Mouse (Mus musculus) liver, embryonic 14.5 days (tissue): ENCODE data around the gene Tmem40. TPM values are rescaled to one million over a fixed set of nuclear protein-coding genes. Genes with fewer than 3 reads are reported as not detected.

Source experiments
- ATAC-seq: fragments of 200-750 bp; cut with Nextera tagmentation; 2 replicates; pipeline ENCODE4 v1.8.0; 2017; ENCODE audit warnings: moderate number of reproducible peaks, mild to moderate bottlenecking, moderate library complexity; ENCODE audit not compliant: insufficient read depth
- DNase-seq, 3 experiments: peaks; one replicate each; pipeline ENCODE4 v3.0.0-alpha.2; 2012 to 2013; ENCODE audit warnings: low read depth in 3 of 3, low spot score in 3 of 3
- H3K27ac ChIP-seq: fragments of 300-500 bp; sonication (generic); 2 replicates; pipeline ENCODE4 v1.5.1; 2014; ENCODE audit warnings: moderate library complexity, mild to moderate bottlenecking, control low read depth, inconsistent platforms
- H3K27me3 ChIP-seq: fragments of 300-500 bp; sonication (generic); 2 replicates; pipeline ENCODE4 v1.6.1; 2014; ENCODE audit warnings: mild to moderate bottlenecking, low read length, moderate library complexity; ENCODE audit not compliant: control insufficient read depth, insufficient read depth
- H3K36me3 ChIP-seq: fragments of 300-500 bp; sonication (generic); replicated peaks from 2 replicates; pipeline ENCODE4 v1.6.1; 2014; ENCODE audit warnings: low read depth; ENCODE audit not compliant: control insufficient read depth, insufficient read depth
- H3K4me1 ChIP-seq, 2 experiments: fragments of 200-500 bp in 1 of 2; fragments of 300-500 bp in 1 of 2; sonication (generic) in 1 of 2; replicated peaks; 2 replicates each; pipeline ENCODE4 v1.6.1; 2012 to 2014; ENCODE audit warnings: antibody characterized with exemption in 1 of 2, inconsistent platforms in 1 of 2, low read length in 1 of 2; ENCODE audit not compliant: control insufficient read depth in 2 of 2, insufficient read depth in 2 of 2
- H3K4me2 ChIP-seq: fragments of 300-500 bp; sonication (generic); 2 replicates; pipeline ENCODE4 v1.6.1; 2014; ENCODE audit warnings: low read depth, mild to moderate bottlenecking, control low read depth, moderate library complexity
- H3K4me3 ChIP-seq, 2 experiments: fragments of 200-500 bp in 1 of 2; fragments of 300-500 bp in 1 of 2; sonication (generic) in 1 of 2; 2 replicates each; pipeline ENCODE4 v1.5.1; 2012 to 2014; ENCODE audit warnings: low read depth in 2 of 2, low read length in 2 of 2, mild to moderate bottlenecking in 2 of 2, control low read depth in 1 of 2, inconsistent platforms in 1 of 2, moderate library complexity in 1 of 2; ENCODE audit not compliant: insufficient read depth in 1 of 2
- H3K9ac ChIP-seq: fragments of 300-500 bp; sonication (generic); replicated peaks from 2 replicates; pipeline ENCODE4 v1.6.1; 2014; ENCODE audit warnings: mild to moderate bottlenecking, control low read depth, moderate library complexity
- H3K9me3 ChIP-seq: fragments of 300-500 bp; sonication (generic); 2 replicates; pipeline ENCODE4 v1.6.1; 2016; ENCODE audit warnings: low read length, mixed read lengths; ENCODE audit not compliant: control insufficient read depth
- CTCF ChIP-seq: IDR thresholded peaks from 2 replicates; pipeline ENCODE4 v1.5.1; 2016; ENCODE audit warnings: antibody characterized with exemption, low read depth, control low read depth
- EP300 ChIP-seq: IDR thresholded peaks from 2 replicates; pipeline ENCODE4 v1.6.1; 2016; ENCODE audit warnings: antibody characterized with exemption, low read depth
- WGBS: fragments of 180-500 bp; shearing (Covaris S2); extraction: QIAGEN DNeasy Blood & Tissue Kit; methylation state at CpG from one replicate; pipeline ENCODE4 v1.1.7; 2014; ENCODE audit not compliant: insufficient replicate concordance; 5-methylcytosine and 5-hydroxymethylcytosine counted together
- polyA plus RNA-seq, 2 experiments: library from polyadenylated mRNA; depleted of rRNA in 1 of 2; stranded (reverse) in 1 of 2; unstranded in 1 of 2; fragments of >200 nt; fragmentation: Nextera tagmentation in 1 of 2; extraction: Ambion mirVana in 1 of 2; gene quantifications; 2 replicates each; pipeline versions ENCODE4 v1.2.1 to v1.2.3; 2012 to 2014

Tmem40 gene
- polyA plus RNA-seq, 2 experiments: 19.4 to 19.8 TPM

GRCm38 (mm10) chr6:115775838-115776237 is 13.6 kb upstream of the Tmem40 start:
- ATAC-seq (no peak), DNase-seq (no peak)
- peak overlapping the region; percentile 79 for H3K4me2 ChIP-seq
- peak overlapping the region in 1 of 2 experiments; percentile 70; a peak in 1 of 4 replicates for H3K4me3 ChIP-seq
- TF ChIP-seq CTCF (no peak), EP300 (no peak)
- WGBS: 35% methylated on average over 3 of the region's 3 CpGs
- no peaks in the 10 kb centered on the region for H3K27me3 ChIP-seq
- H3K9ac ChIP-seq: no peak overlapping the region; the same call in 1 of the 2 replicates
- H3K36me3 ChIP-seq: no peaks in the 10 kb centered on the region; the same call in 1 of the 2 replicates
- H3K9me3 ChIP-seq: no peaks in the 10 kb centered on the region
- no peak overlapping the region for H3K27ac ChIP-seq
- H3K4me1 ChIP-seq: peaks cover 3 to 11% of the 10 kb centered on the region in 2 experiments; a peak in 3 of 4 replicates

- Histone ChIP-seq H3K9ac (peak within 1 kb of the TSS; percentile 63), H3K36me3 (no peaks in the 10 kb centered on the region), H3K4me3 (peak within 1 kb of the TSS; percentile 67 to 70), H3K4me1 (peaks cover 3 to 14% of the 10 kb centered on the region in 2 experiments; a peak in 3 of 4 replicates), H3K27ac (no peak within 1 kb of the TSS), H3K27me3 (no peaks in the 10 kb centered on the region), H3K4me2 (peak within 1 kb of the TSS; percentile 80), H3K9me3 (no peaks in the 10 kb centered on the region)
- peak; percentile 55 for ATAC-seq
- under 1% methylated on average over 24 of the region's 28 CpGs for WGBS
- no peak for DNase-seq
- TF ChIP-seq EP300: no peak
- TF ChIP-seq CTCF: no peak
Observed at GRCm38 (mm10) chr6:115774501-115774921, 12.3 kb upstream of the Tmem40 start, which contains the start of gene Cand2. Gene Cand2, plus strand, starts transcription at chr6:115774538.

- Histone ChIP-seq H3K27me3 (no peaks in the 10 kb centered on the region), H3K27ac (no peak overlapping the region), H3K4me3 (peak overlapping the region; percentile 34 to 46), H3K36me3 (no peaks in the 10 kb centered on the region), H3K9me3 (no peaks in the 10 kb centered on the region), H3K4me2 (peak overlapping the region; percentile 80), H3K9ac (peak overlapping the region; percentile 34; the same call in 1 of the 2 replicates), H3K4me1 (peaks cover 3 to 14% of the 10 kb centered on the region in 2 experiments; a peak in 3 of 4 replicates)
- no peak for TF ChIP-seq CTCF
- TF ChIP-seq EP300: no peak
- WGBS: 2% methylated on average over 14 of the region's 14 CpGs
- DNase-seq: no peak
- peak; percentile 40; the same call in 1 of the 2 replicates for ATAC-seq
Observed at GRCm38 (mm10) chr6:115773966-115774413, 11.8 kb upstream of the Tmem40 start.

GRCm38 (mm10) chr6:115772604-115773003 is 10.4 kb upstream of the Tmem40 start:
- WGBS: 73% methylated on average over 1 of the region's 1 CpGs
- Histone ChIP-seq H3K9ac (no peak overlapping the region), H3K27ac (no peak overlapping the region), H3K36me3 (no peaks in the 10 kb centered on the region), H3K27me3 (no peaks in the 10 kb centered on the region), H3K4me2 (no peak overlapping the region), H3K9me3 (no peaks in the 10 kb centered on the region), H3K4me1 (peaks cover 3 to 20% of the 10 kb centered on the region in 2 experiments; a peak in 3 of 4 replicates), H3K4me3 (no peak overlapping the region)
- TF ChIP-seq EP300: no peak
- TF ChIP-seq CTCF: peak; percentile 41; the same call in 1 of the 2 replicates
- ATAC-seq (no peak), DNase-seq (no peak)

- no peak overlapping the region for H3K27ac ChIP-seq
Observed at GRCm38 (mm10) chr6:115772201-115772600, 10.0 kb upstream of the Tmem40 start.

More at GRCm38 (mm10) chr6:115772201-115772600, 10.0 kb upstream of the Tmem40 start:
- H3K36me3 ChIP-seq: no peaks in the 10 kb centered on the region
- H3K9ac ChIP-seq: no peak overlapping the region
- H3K4me3 ChIP-seq: no peak overlapping the region
- no peak overlapping the region for H3K4me2 ChIP-seq
- ATAC-seq (no peak), DNase-seq (no peak)
- H3K27me3 ChIP-seq: no peaks in the 10 kb centered on the region
- no peak for TF ChIP-seq EP300
- no peak; the same call in 1 of the 2 replicates for TF ChIP-seq CTCF
- WGBS: 66% methylated on average over 6 of the region's 6 CpGs
- no peaks in the 10 kb centered on the region for H3K9me3 ChIP-seq
- peaks cover 3 to 24% of the 10 kb centered on the region in 2 experiments; a peak in 3 of 4 replicates for H3K4me1 ChIP-seq
